18 mouse cellular contexts compared by ENCODE assay signal in the genomic region with DNA sequence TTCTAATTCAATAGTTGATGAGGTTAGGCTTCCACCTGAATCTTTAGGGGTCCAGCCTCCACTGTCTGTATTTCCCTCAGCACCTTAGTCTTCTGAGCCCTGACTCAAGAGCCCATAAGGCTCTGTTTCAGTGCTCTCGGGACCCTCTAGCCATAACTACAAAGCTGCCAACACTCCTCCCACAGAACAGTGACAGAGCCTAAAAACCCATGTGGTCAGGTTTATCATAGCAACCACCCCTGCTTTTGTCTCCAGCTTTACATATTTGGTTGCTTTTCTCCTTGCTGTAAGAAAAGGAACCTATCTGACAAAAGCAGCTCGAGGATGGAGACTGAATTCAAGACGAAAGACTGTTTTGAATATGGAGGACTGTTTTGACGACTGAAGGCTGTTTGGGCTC.
DNase-seq lines count a peak whose midpoint lies in the region.
"Had no signal": no experiment of that assay in that cellular context is flagged by ENCODE, and none has a peak within 500 bp of the region (broad histone marks: within the 10 kb centered on the region; RNA-seq: fewer than 3 reads in every experiment).

No protein-coding gene starts in this region.

- intact Hi-C loops in left cerebral cortex, postnatal 36 days (cut with DNase I) = no loop called here

- no peaks in the 10 kb centered on the region for H3K9me3 ChIP-seq in midbrain, embryonic 10.5 days (replicated peaks)
- H3K9me3 ChIP-seq: embryonic facial prominence, embryonic 12.5 days; forebrain, embryonic 15.5 days; heart, embryonic 15.5 days; hindbrain, embryonic 15.5 days had no signal

- H3K4me1 ChIP-seq in midbrain, embryonic 10.5 days = no peaks in the 10 kb centered on the region
- H3K4me1 ChIP-seq: embryonic facial prominence, embryonic 12.5 days; forebrain, embryonic 15.5 days; heart, embryonic 15.5 days; hindbrain, embryonic 15.5 days had no signal

- H3K36me3 ChIP-seq in midbrain, embryonic 10.5 days = no peaks in the 10 kb centered on the region
- H3K36me3 ChIP-seq: embryonic facial prominence, embryonic 12.5 days; forebrain, embryonic 15.5 days; heart, embryonic 15.5 days; hindbrain, embryonic 15.5 days had no signal

- H3K27me3 ChIP-seq in midbrain, embryonic 10.5 days (ENCODE audit: low read depth, poor library complexity, severe bottlenecking) = no peaks in the 10 kb centered on the region
- H3K27me3 ChIP-seq: embryonic facial prominence, embryonic 12.5 days; forebrain, embryonic 15.5 days; heart, embryonic 15.5 days; hindbrain, embryonic 15.5 days had no signal

- no peak overlapping the region for H3K4me3 ChIP-seq in midbrain, embryonic 10.5 days
- H3K4me3 ChIP-seq: embryonic facial prominence, embryonic 12.5 days; forebrain, embryonic 15.5 days; heart, adult 2 months; heart, embryonic 15.5 days; hindbrain, embryonic 15.5 days had no signal

- peak; percentile 39 for DNase-seq in layer of hippocampus, adult 9-11 months
- no peak for DNase-seq in layer of hippocampus, postnatal 14 days (ENCODE audit: low spot score in 2 of 2)
- peak; percentile 39 to 65 for DNase-seq in right cerebral cortex, adult 2 months (ENCODE audit: low spot score in 2 of 2)
- DNase-seq in right cerebral cortex, postnatal 14 days = no peak
- DNase-seq in left cerebral cortex, postnatal 36 days (ENCODE audit: low spot score in 2 of 2) = peak; percentile 38 to 61
- DNase-seq in testis, postnatal 10 days (ENCODE audit: low spot score) = no peak
- DNase-seq in midbrain, embryonic 10.5 days (ENCODE audit: low spot score) = no peak
- DNase-seq: adrenal gland, adult 8-10 months; adrenal gland, postnatal 36 days; cerebellum, adult 11 months; cerebellum, adult 8-10 months; cerebellum, postnatal 14 days; gastrocnemius, postnatal 10 days; heart, adult 2 months had no signal

- no peak overlapping the region for H3K27ac ChIP-seq in midbrain, embryonic 10.5 days (replicated peaks)
- H3K27ac ChIP-seq: embryonic facial prominence, embryonic 12.5 days; forebrain, embryonic 15.5 days; heart, adult 2 months; heart, embryonic 15.5 days; hindbrain, embryonic 15.5 days had no signal

- WGBS in midbrain, embryonic 10.5 days = 79% methylated on average over 4 of the region's 4 CpGs

Comparison
In these comparisons a context has a peak if more than half of its experiments do, and no peak if none do; other contexts are left out.
1. DNase-seq: peak in layer of hippocampus, adult 9-11 months (single experiment), right cerebral cortex, adult 2 months (2 of 2) and left cerebral cortex, postnatal 36 days (2 of 2); none in layer of hippocampus, postnatal 14 days (0 of 2), right cerebral cortex, postnatal 14 days (single experiment), testis, postnatal 10 days (single experiment) and midbrain, embryonic 10.5 days (single experiment).